Mouse (Mus musculus): ENCODE data around the gene Tecr.

The Tecr gene

DNA sequence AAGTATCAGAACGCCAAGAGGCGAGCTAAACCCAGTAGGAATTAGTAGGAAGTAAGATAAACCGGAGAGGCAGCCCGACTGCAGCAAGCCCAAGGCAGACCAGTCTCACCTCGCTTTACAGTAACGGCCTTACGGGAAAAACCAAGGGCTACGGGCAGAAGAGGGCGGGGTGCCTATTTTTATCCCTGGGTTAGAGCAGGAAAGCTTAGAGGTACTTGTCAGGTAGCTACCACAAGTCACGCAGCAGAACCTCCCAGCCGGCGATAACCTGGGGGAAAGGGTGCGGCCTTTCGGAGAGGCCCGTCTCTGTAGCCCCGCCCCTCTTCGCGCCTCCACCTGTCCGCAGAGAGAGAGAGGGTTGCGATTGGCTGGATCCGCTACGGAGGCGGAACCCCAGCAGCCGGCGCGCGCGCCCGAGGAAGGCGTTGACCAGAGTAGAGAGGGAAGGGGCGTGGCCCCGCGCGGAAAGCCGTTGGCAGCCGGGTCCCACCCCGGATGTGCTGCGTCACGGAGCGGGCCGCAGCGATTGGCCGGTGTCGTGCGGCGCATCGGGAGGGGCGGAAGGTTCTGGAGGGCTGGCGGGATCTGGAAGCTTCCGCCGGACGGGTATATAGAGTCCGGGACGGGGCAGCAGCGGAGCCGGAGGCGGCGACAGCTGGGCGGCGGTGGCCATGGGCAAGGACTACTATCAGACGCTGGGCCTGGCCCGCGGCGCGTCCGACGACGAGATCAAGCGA, at the start of gene Tecr, which contains the start of gene Dnajb1:
Gene Tecr, minus strand, starts transcription at position 311 of the 737 bp plus-strand sequence.
Gene Dnajb1, plus strand, starts transcription at position 533 of the 737 bp plus-strand sequence.
- DNase-seq: peak; percentile 100

DNA sequence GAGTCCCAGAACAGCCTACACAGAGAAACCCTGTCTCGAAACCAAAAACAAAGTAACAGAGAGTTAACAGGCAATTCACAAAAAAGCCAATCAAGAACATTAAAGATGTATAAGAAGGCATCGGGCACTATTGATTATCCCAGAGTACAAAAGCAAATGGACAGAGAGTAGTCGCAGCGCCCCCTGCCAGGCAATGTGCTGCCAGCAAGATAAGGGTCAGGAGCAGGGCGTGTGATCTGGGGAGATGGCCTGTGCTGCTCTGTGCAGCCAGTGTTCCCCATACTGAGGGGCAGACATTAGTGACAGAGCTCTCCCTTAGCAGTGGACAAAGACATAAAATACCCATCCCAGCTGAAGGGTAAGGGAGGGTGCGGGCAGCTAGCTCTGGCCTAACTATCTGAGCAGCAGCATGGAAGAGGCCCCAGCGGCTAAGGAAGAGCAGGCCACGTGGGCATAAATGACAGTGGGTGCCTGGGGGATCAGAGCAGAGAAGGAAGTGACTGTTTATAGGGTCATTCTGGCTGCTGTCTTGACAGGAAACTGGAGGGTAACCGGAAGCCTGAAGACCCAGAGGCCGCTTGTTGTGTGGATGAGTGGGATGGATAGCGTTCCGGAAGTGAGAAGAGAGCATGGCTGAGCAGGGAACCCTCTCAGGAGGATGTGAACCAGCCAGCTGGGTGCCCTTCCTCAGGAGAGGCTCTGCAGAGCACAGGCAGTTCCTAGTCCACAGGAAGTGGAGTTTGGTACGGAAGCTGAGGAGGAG, 48.9 kb upstream of the Tecr start:
- DNase-seq: peak; percentile 35

DNA sequence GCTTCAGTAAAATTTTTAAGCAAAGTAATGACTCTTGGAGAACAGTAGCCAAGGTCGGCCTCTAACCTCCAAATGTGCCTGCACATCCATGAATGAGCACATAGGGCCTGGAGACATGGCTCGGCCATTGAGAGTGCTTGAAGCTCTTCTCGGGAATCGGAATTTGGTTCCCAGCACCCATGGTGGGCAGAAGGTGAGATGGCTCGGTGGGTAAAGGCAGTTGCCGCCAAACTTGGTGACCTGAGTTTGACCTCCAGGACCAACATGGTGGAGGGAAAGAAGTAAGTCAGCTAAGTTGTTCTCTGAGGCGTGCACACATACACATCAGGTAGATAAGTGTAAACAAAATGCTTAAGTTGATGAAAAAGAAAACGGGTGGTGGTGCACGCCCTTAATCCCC, 48.3 kb upstream of the Tecr start:
- DNase-seq: no peak

DNA sequence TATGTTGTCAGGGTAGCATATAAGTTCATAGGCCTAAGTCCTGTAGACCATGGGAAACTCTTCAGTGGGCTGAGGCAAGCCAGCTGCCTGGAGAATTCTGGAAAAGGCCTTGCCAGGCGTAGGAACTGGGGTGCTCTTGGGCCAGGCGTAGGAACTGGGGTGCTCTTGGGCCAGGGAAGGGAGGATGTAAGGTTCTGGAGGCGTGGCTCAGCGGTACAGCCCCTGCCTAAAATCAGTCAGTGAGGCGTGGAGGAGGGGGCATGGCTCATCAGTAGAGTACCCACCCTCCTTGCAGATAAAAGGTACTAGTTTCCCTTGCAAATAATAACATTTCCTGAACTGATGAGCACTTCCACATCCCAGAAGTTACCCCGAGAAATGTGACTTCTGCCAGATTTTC, 47.0 kb upstream of the Tecr start:
- DNase-seq: no peak

DNA sequence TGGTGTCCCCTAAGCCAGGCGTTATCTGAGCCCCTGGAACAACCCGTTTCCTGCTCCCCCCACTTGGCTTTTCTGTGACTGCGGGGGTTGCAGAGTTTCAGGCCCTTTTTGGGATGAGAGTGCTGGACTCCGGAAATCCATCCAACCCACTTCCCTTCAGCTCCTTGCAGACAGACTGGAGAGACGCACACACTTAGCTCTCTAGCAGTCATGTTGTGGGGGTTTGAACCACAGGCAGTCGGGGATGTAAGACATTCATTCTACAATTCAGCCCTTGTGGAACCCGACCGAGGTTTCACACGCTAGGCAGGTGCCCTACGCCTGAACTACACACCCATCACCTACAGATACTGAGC, 45.9 kb upstream of the Tecr start:
- no peak for DNase-seq

DNA sequence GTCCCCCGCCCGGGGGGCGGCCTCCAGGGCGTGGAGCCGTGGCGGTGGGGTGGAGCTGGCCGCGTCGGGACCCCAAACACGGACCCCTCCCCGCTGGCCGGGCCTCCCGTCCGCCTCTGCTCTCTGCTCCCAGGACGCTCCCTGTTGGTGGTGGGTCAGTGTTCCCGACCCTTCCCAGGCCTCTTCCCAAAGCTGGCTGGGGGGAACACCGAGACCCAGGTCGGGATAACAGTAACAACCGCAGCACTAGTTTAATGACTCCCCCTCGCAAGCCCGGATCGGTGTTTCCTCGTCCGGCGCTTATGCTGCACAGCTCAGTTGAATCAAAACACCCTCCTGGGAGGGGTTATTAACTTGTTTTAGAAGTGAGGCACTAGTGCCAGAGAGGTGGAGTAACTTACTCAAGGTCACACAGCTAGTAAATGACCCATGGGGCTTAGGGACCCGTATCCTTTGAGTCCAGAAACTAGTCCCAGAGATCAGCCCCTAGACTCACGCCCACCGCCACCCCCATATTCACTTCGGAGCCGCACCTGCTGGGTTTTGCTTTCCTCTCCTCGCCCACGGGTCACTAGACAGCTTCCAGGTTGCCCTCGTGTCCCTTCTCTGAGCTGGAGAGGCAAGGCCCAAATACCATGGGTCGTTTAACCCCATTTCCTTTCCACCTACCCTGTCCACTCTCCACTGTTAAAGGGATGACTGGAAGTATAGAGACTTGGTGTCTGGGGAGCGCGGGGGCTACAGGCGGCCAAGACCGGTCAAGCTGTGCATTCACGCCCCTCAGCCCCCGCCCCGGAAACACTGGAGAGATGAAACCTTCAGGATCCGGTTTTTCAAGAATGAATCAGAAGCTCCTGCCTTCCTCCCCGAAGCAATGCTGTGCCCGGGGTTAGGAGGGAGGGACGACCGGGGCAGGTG, 45.2 kb upstream of the Tecr start:
- peak; percentile 47 for DNase-seq

DNA sequence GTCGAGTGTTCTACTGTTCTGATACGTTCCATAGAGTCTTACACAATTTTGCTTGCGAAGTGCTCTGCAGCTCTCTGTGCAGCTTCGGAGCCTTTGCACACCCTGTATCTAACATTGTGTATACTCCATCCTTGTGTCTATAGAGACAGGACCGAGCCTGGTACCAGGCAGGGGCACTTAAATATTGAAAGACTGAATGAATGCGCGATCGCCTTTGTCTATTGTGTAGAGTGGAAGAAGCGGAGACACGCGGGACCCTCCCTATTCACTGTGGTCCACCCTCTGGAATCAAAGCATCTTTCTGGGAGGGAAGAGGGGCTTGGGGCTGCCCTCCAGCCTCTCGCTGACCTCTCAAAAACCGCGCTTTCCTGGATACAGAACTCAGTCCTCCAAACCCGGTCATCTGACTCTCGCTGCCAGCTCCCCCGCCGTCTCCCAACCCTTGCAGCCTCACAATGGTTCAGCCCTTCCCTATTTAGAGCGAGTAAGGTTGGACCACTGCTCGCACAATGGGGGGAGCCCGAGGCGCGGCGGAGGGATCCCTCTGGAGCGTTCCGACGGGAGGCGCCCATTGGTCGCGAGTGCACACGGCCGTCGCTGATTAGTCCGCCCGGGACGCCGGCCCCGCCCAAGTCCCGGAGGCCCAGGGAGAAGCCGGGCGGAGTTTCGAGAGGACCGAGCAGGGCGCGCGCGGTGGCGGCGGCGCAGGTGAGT, 44.4 kb upstream of the Tecr start, which contains the start of gene Gipc1:
Gene Gipc1, plus strand, starts transcription at position 648 of the 714 bp plus-strand sequence.
- peak; percentile 98 for DNase-seq

DNA sequence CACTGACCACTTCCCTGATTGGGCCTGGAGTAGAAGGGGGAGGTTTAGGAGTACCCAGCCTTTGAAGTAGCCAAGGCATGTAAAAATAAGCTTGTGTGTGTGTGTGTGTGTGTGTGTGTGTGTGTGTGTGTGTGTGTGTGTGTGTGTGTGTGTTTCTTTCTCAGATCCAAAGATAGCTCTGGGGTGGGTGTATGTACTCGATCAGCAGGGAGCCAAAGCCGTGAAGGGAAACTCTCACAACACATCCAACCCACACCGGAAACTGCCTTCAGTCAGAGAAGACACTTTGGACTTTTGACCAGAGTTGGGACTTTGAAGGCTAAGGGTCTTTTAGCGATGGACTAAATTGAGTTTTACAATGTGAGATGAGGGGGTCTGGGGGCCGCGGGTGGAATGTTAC, 41.9 kb upstream of the Tecr start:
- DNase-seq: no peak

DNA sequence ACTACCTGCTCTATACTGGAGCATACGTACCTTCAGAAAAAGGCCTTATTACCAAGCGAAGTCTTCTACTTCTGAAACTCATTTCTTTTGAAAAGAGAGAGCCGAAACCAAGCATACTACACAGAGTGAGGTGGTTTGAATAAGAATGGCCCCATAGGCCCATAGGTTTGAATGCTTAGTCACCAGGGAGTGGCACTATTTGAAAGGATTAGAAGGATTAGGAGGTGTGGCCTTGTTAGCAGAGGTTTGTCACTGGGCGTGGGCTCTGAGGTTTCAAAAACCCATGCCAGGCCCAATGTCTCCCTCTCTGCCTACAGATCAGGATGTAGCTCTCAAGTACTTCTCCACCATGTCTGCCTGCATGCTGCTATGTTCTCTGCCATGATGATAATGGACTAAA, 40.3 kb upstream of the Tecr start:
- DNase-seq: no peak

DNA sequence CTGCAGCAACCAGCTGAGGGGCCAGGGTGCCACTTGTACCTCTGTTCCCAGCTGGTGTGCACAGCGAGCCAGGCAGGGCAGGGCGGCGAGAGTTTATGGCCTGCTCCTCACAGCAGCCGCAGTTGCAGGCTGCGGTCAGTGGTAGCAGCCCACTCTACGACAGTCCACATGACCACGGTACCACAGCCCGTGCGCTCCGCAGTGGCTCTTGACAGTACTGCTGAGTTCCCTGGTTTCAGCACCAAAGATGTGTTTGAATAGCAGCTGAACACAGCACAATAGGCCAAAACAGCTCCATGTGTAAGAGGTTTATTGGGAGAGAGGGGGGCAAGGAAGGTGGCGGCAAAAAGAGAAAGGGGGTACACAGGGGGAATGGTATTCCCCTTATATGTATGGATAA, 39.7 kb upstream of the Tecr start:
- DNase-seq: no peak

DNA sequence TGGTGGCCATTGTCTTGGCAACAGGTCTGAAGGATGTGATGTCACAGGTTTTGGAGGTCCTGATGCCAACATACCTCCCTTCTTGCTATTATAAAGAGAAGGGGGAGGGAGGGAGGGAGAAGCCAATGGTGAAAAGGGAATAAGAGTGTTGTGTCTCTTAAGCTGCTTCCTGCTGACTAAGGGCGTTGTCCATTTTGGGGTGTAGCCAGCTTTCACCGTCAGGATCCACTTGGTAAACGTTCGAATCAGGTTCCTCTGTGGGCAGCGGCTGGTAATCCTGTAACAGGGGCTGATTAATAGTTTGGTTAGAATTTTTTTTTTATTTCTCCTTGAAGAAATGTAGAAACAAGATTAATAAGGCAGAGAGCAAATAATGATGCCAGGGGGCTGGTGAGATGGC, 31.9 kb upstream of the Tecr start:
- DNase-seq: no peak

DNA sequence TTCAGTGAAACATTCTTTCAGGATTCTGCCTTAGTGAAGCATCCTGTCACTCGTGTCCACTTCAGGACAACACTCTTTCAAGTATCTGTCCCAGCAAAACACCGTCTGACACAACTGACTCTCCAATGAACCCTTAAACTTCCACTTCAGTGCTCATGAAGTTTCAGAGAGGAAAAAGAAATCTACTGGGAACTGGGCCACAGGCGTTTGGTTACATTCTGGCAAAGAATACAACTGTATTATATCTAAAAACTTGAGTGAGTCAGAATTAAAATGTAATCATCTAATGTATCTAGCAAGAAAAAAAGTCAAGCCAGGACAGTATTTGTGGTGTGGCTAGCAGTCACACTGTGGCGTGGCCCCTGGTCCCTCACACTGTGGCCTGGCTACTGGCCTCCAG, 31.1 kb upstream of the Tecr start:
- no peak for DNase-seq

DNA sequence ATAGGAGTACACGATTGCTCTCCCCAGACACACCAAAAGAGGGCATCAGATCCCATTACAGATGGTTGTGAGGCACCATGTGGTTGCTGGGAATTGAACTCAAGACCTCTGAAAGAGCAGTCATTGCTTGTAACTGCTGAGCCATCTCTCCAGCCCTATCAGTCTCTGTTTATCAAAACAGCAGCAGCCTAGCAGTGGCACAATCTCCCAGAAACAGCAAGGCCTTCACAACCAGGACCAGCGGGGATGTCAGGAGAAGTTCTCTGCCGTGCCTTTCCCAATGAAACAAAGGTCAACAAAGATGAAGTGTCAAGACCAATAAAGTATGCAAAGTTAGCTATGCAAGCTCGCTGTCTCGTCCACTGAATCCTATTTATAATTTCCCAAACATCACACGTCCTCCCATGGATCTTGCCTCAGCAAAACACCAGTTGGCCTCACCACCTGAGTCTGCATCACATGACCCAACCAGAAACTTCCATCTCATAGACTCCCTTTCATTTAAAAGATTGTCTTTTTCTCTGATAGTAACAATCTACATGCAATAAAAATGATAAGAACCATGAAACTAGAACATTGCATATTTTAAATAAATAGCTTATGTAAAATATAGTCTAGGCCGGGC, 24.4 kb upstream of the Tecr start:
- no peak for DNase-seq

DNA sequence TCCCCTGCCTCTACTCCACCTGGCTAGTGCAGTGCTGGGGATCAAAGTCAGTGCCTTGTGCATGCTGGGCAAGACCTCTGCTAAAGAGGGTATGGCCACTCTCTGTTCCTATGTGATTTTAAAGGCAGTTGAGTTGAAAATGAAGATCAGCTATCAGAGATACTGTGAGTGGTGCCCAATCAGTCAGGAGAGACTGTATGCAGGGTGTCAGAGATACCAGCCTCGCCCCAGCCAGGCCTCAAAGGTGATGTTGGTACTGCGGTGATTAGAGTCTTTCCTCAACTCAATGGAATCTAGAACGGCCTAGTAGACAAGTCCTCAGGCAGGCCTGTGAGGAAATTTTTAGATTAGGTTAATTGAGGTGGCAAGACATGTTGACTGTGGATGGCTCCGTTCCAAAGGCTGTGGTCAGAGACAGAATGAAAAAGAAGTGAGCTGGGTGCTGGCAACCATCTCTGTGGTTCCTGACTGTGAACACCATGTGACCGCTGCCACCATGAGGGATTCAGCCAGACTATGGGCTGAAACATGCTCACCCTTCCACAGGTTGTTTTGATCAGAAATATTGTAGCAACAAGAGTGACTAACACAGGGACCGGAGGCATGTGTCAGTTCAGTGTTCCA, 18.0 kb upstream of the Tecr start:
- DNase-seq: no peak

DNA sequence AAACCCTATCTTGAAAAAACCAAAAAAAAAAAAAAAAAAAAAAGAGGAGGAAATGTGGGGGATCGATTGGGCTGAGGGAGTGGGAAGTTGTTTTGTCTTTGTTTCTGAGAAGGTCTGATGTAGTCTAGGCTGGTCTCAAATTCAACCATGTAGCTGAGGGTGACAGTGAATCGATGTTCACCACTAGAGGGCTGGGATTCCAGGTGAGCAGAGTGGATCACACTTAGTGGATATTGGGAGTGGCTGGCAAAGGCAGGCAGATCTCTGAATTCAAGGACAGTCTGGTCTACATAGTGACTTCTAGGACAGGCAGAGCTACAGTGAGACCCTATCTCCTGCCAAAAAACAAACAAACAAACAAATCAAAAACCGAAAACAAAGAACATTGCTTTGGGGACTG, 17.0 kb upstream of the Tecr start:
- DNase-seq: peak; percentile 59

DNA sequence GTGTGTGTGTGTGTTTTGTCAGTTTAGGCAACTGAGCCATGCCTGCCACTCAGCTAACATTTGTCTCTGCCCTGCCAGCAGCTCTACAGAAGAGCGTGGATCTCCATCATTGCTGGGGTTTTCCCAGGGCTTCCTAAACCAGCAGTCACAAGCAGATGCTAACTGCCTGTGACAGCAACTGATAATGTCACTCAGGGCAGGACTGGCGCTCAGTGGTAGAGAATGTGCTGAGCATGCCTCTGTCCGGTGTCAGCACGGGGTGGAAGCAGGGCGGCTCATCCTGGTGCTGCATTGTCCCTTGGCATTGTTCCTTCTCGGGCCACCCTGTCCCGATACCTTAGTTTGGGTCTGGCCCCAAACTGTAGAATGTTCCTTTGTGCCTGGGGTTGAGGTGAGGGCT, 15.8 kb upstream of the Tecr start:
- no peak for DNase-seq

DNA sequence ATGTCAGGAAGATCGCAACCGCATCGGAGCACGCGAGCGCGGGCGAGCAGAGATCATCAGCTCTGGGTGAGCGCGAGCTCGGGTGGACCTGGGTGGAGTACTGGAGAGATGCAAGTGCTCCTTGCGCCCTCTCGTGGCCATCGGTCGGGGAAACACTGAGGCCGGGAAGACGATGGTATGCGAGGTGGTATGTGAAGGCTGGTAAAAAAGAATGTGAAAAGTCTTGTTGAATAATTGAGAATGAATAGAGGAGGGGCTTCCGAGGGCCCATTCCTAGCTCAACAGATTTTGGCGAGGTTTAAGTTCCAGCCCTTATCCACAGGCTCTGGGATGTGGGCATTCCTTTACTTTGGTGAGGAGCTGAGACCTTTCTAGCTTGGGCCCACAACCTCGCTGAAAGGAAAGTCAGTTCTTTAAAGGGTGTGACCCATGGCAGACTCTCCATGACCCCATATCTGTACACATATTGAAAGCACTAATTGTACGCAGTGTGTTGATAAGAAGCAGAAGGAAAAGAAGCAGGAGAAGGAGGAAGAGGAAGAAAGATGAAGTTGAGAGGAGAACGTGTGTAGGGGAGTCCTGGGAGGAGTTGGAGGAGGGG, 14.7 kb upstream of the Tecr start:
- peak; percentile 84 for DNase-seq

DNA sequence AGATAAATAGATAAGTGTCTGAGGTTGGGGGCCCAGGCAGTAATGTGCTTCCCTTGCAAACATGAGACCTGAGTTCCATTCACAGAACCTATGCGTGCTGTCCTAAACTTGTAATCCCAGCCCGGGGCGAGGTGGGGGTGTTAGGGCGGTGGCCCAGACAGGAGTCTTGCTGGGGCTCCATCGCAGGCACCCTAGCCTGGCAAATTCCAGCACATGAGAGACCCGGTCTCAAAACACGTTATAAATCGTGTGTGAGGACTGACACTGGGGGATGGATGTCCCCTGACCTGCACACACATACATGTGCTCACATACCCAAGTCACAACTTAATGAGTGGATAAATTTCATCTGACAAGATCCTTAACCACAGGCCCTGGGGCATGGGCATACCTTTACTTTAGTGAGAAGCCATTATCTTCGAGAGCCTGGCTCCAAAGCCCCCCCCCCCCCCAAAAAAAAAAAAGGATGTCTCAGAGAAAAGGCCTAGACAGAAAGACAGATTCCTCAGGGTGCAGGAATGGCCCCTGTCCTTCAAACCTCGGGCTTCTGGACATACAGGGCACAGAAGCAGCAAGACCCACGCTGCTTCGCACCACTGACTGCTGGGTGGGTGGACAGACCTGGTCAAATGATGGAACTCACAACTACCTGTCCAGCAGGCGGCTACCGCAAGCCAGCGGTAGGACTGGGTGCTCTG, 14.1 kb upstream of the Tecr start:
- DNase-seq: no peak

DNA sequence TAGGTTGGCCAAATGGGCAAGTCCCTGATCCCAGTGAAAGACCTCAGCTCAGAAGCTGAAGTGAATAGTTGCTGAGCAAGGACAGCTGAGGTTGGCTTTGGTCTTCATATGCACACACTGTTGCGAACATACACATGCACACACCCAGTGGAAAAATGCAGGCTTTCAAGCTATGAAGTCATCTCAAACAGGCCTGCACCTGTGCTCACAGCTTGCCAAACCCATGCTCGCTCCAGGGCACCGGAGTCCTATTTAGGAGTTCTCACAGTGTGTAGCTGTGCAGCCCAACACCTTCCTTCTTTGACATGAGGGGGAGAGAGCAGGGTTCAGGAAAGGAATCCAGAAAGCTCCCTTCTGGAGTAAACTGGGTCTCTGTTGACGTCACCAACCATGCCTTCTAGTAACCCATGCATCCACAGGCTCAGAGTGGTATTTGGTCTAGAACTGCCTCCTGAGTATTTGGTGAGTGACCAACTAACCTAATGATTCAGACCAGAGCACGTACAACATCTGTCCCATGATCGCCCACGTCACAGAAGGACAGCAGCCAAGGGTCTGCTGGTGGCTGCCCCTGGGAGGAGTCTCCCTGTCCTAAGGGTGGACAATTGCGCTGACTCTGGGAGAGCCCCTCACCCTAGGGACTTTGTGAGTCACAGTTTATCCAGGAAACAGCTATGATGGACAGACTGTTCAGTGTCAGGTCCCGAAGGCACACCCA, 12.0 kb upstream of the Tecr start:
- no peak for DNase-seq

DNA sequence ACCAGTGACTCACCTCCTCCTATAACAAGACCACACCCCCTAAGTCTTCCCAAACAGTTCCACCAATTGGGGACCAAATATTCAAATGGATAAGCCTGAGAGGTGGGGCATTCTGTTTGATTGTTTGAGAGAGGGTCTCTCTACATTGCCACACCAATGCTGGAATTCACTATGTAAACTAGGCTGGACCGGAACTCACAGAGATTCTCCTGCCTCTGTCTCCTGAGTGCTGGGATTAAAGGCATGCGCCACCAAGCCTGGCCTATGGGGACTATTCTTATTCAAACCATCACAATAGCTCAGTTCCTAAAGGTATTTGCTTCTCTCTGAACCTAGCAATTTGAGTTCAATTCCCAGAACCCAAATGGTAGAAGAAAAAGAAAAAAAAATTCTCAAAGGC, 10.8 kb upstream of the Tecr start:
- DNase-seq: no peak

Measured in kidney, adult 9 months (tissue).